Mouse (Mus musculus): Measurements from ENCODE around the gene Pon2. TPM values are rescaled to one million over a fixed set of nuclear protein-coding genes. Genes with fewer than 3 reads are reported as not detected.
A peak's percentile ranks its signal among the peaks of the same experiment; 100 is the strongest.
"Not testable (repeated sequence)": the region's sequence is repeated elsewhere in the genome, so short reads cannot be mapped to it uniquely, and the experiment has no call there.

The Pon2 gene
- total RNA-seq (2021), result 10 to 100 TPM; 22.8 to 24.7 TPM

- DNase-seq, result peak; percentile 87
Measured at GRCm38 (mm10) chr6:5298092-5298554, at the start of gene Pon2. Gene Pon2, minus strand, starts transcription at chr6:5298455.

- peak; percentile 45 for DNase-seq
Measured at GRCm38 (mm10) chr6:5344255-5344654, 46.0 kb upstream of the Pon2 start.

GRCm38 (mm10) chr6:5339283-5339682 is 41.0 kb upstream of the Pon2 start:
- DNase-seq, result not testable (repeated sequence)

- DNase-seq, result not testable (repeated sequence)
Measured at GRCm38 (mm10) chr6:5338781-5339180, 40.5 kb upstream of the Pon2 start.

- DNase-seq, result not testable (repeated sequence)
Measured at GRCm38 (mm10) chr6:5336016-5336415, 37.8 kb upstream of the Pon2 start.

GRCm38 (mm10) chr6:5334021-5334420 is 35.8 kb upstream of the Pon2 start:
- DNase-seq, result no peak

- no peak for DNase-seq
Measured at GRCm38 (mm10) chr6:5332560-5333150, 34.4 kb upstream of the Pon2 start.

GRCm38 (mm10) chr6:5325122-5325521 is 26.9 kb upstream of the Pon2 start:
- DNase-seq, result no peak

GRCm38 (mm10) chr6:5324101-5324500 is 25.8 kb upstream of the Pon2 start:
- not testable (repeated sequence) for DNase-seq

GRCm38 (mm10) chr6:5316630-5317029 is 18.4 kb upstream of the Pon2 start:
- DNase-seq, result no peak

- DNase-seq, result no peak
Measured at GRCm38 (mm10) chr6:5315053-5315759, 17.0 kb upstream of the Pon2 start.

GRCm38 (mm10) chr6:5313951-5314590 is 15.8 kb upstream of the Pon2 start:
- DNase-seq, result no peak

- no peak for DNase-seq
Measured at GRCm38 (mm10) chr6:5310491-5310890, 12.2 kb upstream of the Pon2 start.

GRCm38 (mm10) chr6:5309595-5310197 is 11.4 kb upstream of the Pon2 start:
- DNase-seq, result no peak

GRCm38 (mm10) chr6:5305926-5306325 is 7.7 kb upstream of the Pon2 start:
- DNase-seq, result no peak

GRCm38 (mm10) chr6:5304956-5305355 is 6.7 kb upstream of the Pon2 start:
- no peak for DNase-seq

- DNase-seq, result no peak
Measured at GRCm38 (mm10) chr6:5300629-5301028, 2.4 kb upstream of the Pon2 start.

GRCm38 (mm10) chr6:5299561-5299960 is 1.3 kb upstream of the Pon2 start:
- DNase-seq, result no peak

GRCm38 (mm10) chr6:5297321-5298091 is 749 bp downstream of the Pon2 start:
- DNase-seq, result peak; percentile 59

GRCm38 (mm10) chr6:5296067-5296466 is 2.2 kb downstream of the Pon2 start:
- no peak for DNase-seq

- no peak for DNase-seq
Measured at GRCm38 (mm10) chr6:5294659-5295449, 3.4 kb downstream of the Pon2 start.

- no peak for DNase-seq
Measured at GRCm38 (mm10) chr6:5292841-5293240, 5.4 kb downstream of the Pon2 start.
